Comparison of ENCODE assay signal across 14 mouse cellular contexts in the genomic region with DNA sequence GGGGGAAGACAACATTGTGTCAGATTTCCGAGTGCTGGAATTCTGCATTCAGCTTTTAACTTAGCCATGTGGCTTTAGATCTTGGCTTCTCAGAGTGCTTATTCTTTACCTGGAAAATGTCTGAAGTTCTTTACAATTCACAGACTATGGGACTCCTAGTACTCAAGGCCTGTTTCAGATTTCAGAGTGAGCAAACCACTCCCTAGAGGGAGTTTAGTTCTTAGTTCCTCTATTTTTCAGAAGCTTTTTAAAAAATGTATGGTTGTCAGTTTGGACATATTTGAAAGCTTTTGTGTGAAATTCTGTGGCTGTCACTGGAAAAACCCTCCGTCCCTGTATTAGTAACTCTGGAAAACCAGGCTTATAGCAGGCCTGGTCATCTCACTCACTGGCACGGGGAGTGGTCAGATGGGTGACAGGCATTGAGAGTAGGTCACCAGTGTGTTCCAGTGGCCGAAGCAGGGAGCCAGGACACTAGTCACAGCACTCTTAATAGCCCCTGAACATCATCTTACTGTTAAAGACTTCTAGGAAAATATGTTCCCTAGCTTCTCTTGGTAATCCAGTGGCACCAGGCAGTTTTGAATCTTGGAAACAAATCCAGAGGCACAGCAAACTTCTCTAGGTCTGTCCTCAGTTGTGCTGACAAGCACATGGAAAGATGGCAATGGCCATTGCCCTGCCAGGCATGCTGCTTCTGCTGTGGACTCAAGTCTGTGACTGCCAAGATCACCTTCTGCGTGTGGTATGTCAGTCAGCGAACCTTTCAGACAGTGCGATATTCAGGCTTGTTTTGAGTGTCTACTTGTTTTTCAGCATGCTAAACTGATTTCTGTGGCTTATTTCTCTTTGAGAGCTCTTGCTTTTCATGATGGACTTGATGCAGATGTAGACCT. TPM values are rescaled to one million over a fixed set of nuclear protein-coding genes. Genes with fewer than 3 reads are reported as not detected.
DNase-seq lines count a peak whose midpoint lies in the region; ATAC-seq and TF ChIP-seq lines count a peak whose summit lies in the region.
"Had no signal": no experiment of that assay in that cellular context is flagged by ENCODE, and none has a peak within 500 bp of the region (broad histone marks: within the 10 kb centered on the region; RNA-seq: fewer than 3 reads in every experiment).

No protein-coding gene starts in this region.

- DNase-seq in cerebellum, postnatal 10 days, result peak; percentile 59 to 65
- DNase-seq in cerebellum, postnatal 4 days (ENCODE audit: low spot score in 2 of 2), result no peak
- DNase-seq in kidney, adult 2 months, result peak; percentile 58
- no peak for DNase-seq in left cerebral cortex, postnatal 4 days
- no peak for DNase-seq in urinary bladder, postnatal 4 days (ENCODE audit: low spot score in 2 of 2)
- DNase-seq: adrenal gland, adult 2 months; lung, adult 2 months had no signal

- peaks cover 39% of the 10 kb centered on the region for H3K4me1 ChIP-seq in kidney, adult 2 months (ENCODE audit: control insufficient read depth, insufficient read depth, low read length)
- H3K4me1 ChIP-seq in kidney, embryonic 16.5 days (ENCODE audit: insufficient read depth, low read length), result peaks cover 35% of the 10 kb centered on the region
- H3K4me1 ChIP-seq in bone marrow macrophage, adult 2 months (ENCODE audit: control insufficient read depth, insufficient read depth, low read length), result peaks cover 47% of the 10 kb centered on the region

- TF ChIP-seq POLR2A in kidney, adult 2 months (IDR thresholded peaks at IDR 0.05; ENCODE audit: low read depth, low read length), result no peak
- TF ChIP-seq POLR2A in bone marrow macrophage, adult 2 months (IDR thresholded peaks at IDR 0.05; ENCODE audit: borderline replicate concordance, low read depth, low read length), result no peak

- H3K4me2 ChIP-seq in kidney, embryonic 16.5 days (replicated peaks; ENCODE audit: low read depth, low read length), result no peak overlapping the region
- H3K4me2 ChIP-seq: hindbrain, embryonic 15.5 days; midbrain, embryonic 13.5 days; stomach, embryonic 15.5 days had no signal

- H3K9ac ChIP-seq in kidney, embryonic 16.5 days (replicated peaks; ENCODE audit: low read length), result no peak overlapping the region
- H3K9ac ChIP-seq: hindbrain, embryonic 15.5 days; midbrain, embryonic 13.5 days; stomach, embryonic 15.5 days had no signal

- no peak for ATAC-seq in kidney, embryonic 16.5 days (ENCODE audit: low FRiP score, low TSS enrichment)
- ATAC-seq: midbrain, embryonic 13.5 days had no signal

- no peaks in the 10 kb centered on the region for H3K27me3 ChIP-seq in kidney, adult 2 months (replicated peaks; ENCODE audit: control insufficient read depth, insufficient read depth, low read length)
- no peaks in the 10 kb centered on the region for H3K27me3 ChIP-seq in kidney, embryonic 16.5 days (ENCODE audit: insufficient read depth, low read length)
- H3K27me3 ChIP-seq: hindbrain, embryonic 15.5 days; midbrain, embryonic 13.5 days; stomach, embryonic 15.5 days had no signal

- no peak for TF ChIP-seq CTCF in kidney, adult 2 months (conservative IDR thresholded peaks at IDR 0.05; ENCODE audit: insufficient read depth, insufficient read length, low read depth, low read length)
- no peak for TF ChIP-seq CTCF in bone marrow macrophage, adult 2 months (IDR thresholded peaks at IDR 0.05; ENCODE audit: low read depth, low read length)

- H3K27ac ChIP-seq in kidney, adult 2 months (ENCODE audit: insufficient read depth, low read depth, low read length), result peak overlapping the region; percentile 26
- no peak overlapping the region for H3K27ac ChIP-seq in kidney, embryonic 16.5 days (ENCODE audit: low read length)
- H3K27ac ChIP-seq in bone marrow macrophage, adult 2 months (ENCODE audit: insufficient read depth, low read depth, low read length), result peak overlapping the region; percentile 70
- peak overlapping the region; percentile 48 for H3K27ac ChIP-seq in macrophage
- H3K27ac ChIP-seq: hindbrain, embryonic 15.5 days; midbrain, embryonic 13.5 days; stomach, embryonic 15.5 days had no signal

- no peaks in the 10 kb centered on the region for H3K36me3 ChIP-seq in kidney, adult 2 months (ENCODE audit: control insufficient read depth, insufficient read depth, low read length)
- H3K36me3 ChIP-seq in kidney, embryonic 16.5 days (ENCODE audit: insufficient read depth, low read length), result no peaks in the 10 kb centered on the region
- no peaks in the 10 kb centered on the region for H3K36me3 ChIP-seq in macrophage (ENCODE audit: inconsistent target)
- H3K36me3 ChIP-seq: hindbrain, embryonic 15.5 days; midbrain, embryonic 13.5 days; stomach, embryonic 15.5 days had no signal

- no peaks in the 10 kb centered on the region for H3K9me3 ChIP-seq in kidney, embryonic 16.5 days (ENCODE audit: low read length)
- H3K9me3 ChIP-seq: hindbrain, embryonic 15.5 days; midbrain, embryonic 13.5 days; stomach, embryonic 15.5 days had no signal

- intact Hi-C loops in left cerebral cortex, postnatal 4 days (cut with DNase I), result no loop called here

- H3K4me3 ChIP-seq in kidney, adult 2 months (ENCODE audit: insufficient read depth, low read depth, low read length), result no peak overlapping the region
- H3K4me3 ChIP-seq in kidney, embryonic 16.5 days (ENCODE audit: low read length), result no peak overlapping the region
- no peak overlapping the region for H3K4me3 ChIP-seq in bone marrow macrophage, adult 2 months (ENCODE audit: insufficient read depth, low read length)
- H3K4me3 ChIP-seq in macrophage (ENCODE audit: inconsistent target), result no peak overlapping the region
- H3K4me3 ChIP-seq: erythroblast, embryonic 14.5 days; hindbrain, embryonic 15.5 days; midbrain, embryonic 13.5 days; stomach, embryonic 15.5 days had no signal

- H3K79me2 ChIP-seq in macrophage (ENCODE audit: inconsistent target), result peaks cover 100% of the 10 kb centered on the region

- 52% methylated on average over 7 of the region's 7 CpGs for WGBS in kidney, adult 2 months
- WGBS in kidney, embryonic 16.5 days, result 75% methylated on average over 7 of the region's 7 CpGs
- 72% methylated on average over 7 of the region's 7 CpGs for WGBS in macrophage (ENCODE audit: missing documents)

RNA-seq across cellular contexts. Expression of gene Pik3ca, which starts 5.8 kb away (rescaled TPM):
- polyA plus RNA-seq in kidney, adult 2 months (2012; rRNA removed), result 7.9 and 10.2 TPM in 2 replicates
- 10.0 and 10.5 TPM in 2 replicates for polyA plus RNA-seq in kidney, embryonic 16.5 days (2015; fragmentation: Nextera tagmentation; extraction: Ambion mirVana)
- polyA plus RNA-seq in bone marrow macrophage, adult 2 months (2012; ENCODE audit: insufficient read depth, insufficient read length, missing spikeins), result 45.1 and 49.7 TPM in 2 replicates
- 100 to 1,000 TPM in 7 of 26 experiments, 10 to 100 TPM in 19; 29.7 to 188 (median 55.5) TPM for total RNA-seq in macrophage (2018; cell fraction: chromatin; rRNA removed)
- total RNA-seq in macrophage (2018; cell fraction: cytosol; rRNA removed), result 10 to 100 TPM; 23.0 to 67.9 (median 35.7) TPM
- total RNA-seq in macrophage (2018; cell fraction: nucleus; rRNA removed), result 100 to 1,000 TPM in 2 of 26 experiments, 10 to 100 TPM in 24; 31.9 to 151 (median 55.3) TPM
- polyA plus RNA-seq in macrophage (2018), result 16.9 to 27.5 TPM (median 25.9 TPM) in 3 replicates
- total RNA-seq in left cerebral cortex, postnatal 4 days (2021), result 10 to 100 TPM; 54.1 to 62.3 TPM

RNA-seq across cellular contexts. Expression of gene Zmat3, which starts 37.4 kb away (rescaled TPM):
- polyA plus RNA-seq in kidney, adult 2 months (2012; rRNA removed), result 9.5 and 9.9 TPM in 2 replicates
- polyA plus RNA-seq in kidney, embryonic 16.5 days (2015; fragmentation: Nextera tagmentation; extraction: Ambion mirVana), result 3.6 and 4.2 TPM in 2 replicates
- 10.0 and 11.6 TPM in 2 replicates for polyA plus RNA-seq in bone marrow macrophage, adult 2 months (2012; ENCODE audit: insufficient read depth, insufficient read length, missing spikeins)
- 10 to 100 TPM in 18 of 26 experiments, 1 to 10 TPM in 8; 3.3 to 42.1 (median 18.5) TPM for total RNA-seq in macrophage (2018; cell fraction: chromatin; rRNA removed)
- total RNA-seq in macrophage (2018; cell fraction: cytosol; rRNA removed), result 10 to 100 TPM; 11.4 to 32.5 (median 18.8) TPM
- 10 to 100 TPM in 24 of 26 experiments, 1 to 10 TPM in 2; 7.5 to 47.5 (median 19.2) TPM for total RNA-seq in macrophage (2018; cell fraction: nucleus; rRNA removed)
- 10.9 to 16.7 TPM (median 15.7 TPM) in 3 replicates for polyA plus RNA-seq in macrophage (2018)
- total RNA-seq in left cerebral cortex, postnatal 4 days (2021), result 10 to 100 TPM; 41.2 to 43.3 TPM

Comparison
In these comparisons a context has a peak if more than half of its experiments do, and no peak if none do; other contexts are left out.
1. DNase-seq: peak in cerebellum, postnatal 10 days (2 of 2) and kidney, adult 2 months (single experiment); none in cerebellum, postnatal 4 days (0 of 2), left cerebral cortex, postnatal 4 days (single experiment) and urinary bladder, postnatal 4 days (0 of 2).